Mouse (Mus musculus) macrophage (primary cell): ENCODE measurements at regions not wholly inside any gene's neighbourhood (a gene's known extent, or its start where the extent isn't known, plus 50 kb on each side); places are given as distances from the start of the nearest gene placed in this dataset.

Experiments
- H3K27ac ChIP-seq: fragments of 350-480 bp; formaldehyde crosslinking; 2 replicates; pipeline ENCODE4 v1.9.0; 2021
- H3K36me3 ChIP-seq: fragments of 350-480 bp; formaldehyde crosslinking; 2 replicates; pipeline ENCODE4 v1.9.0; 2021; ENCODE audit errors: inconsistent target
- H3K4me3 ChIP-seq: fragments of 350-480 bp; formaldehyde crosslinking; 2 replicates; pipeline ENCODE4 v1.9.0; 2021; ENCODE audit errors: inconsistent target
- H3K79me2 ChIP-seq: fragments of 350-480 bp; formaldehyde crosslinking; 2 replicates; pipeline ENCODE4 v1.9.0; 2021; ENCODE audit errors: inconsistent target
- WGBS: methylation state at CpG from one replicate; pipeline ENCODE4 v1.1.7; 2026; ENCODE audit warnings: inconsistent platforms; ENCODE audit not compliant: missing documents; 5-methylcytosine and 5-hydroxymethylcytosine counted together

DNA sequence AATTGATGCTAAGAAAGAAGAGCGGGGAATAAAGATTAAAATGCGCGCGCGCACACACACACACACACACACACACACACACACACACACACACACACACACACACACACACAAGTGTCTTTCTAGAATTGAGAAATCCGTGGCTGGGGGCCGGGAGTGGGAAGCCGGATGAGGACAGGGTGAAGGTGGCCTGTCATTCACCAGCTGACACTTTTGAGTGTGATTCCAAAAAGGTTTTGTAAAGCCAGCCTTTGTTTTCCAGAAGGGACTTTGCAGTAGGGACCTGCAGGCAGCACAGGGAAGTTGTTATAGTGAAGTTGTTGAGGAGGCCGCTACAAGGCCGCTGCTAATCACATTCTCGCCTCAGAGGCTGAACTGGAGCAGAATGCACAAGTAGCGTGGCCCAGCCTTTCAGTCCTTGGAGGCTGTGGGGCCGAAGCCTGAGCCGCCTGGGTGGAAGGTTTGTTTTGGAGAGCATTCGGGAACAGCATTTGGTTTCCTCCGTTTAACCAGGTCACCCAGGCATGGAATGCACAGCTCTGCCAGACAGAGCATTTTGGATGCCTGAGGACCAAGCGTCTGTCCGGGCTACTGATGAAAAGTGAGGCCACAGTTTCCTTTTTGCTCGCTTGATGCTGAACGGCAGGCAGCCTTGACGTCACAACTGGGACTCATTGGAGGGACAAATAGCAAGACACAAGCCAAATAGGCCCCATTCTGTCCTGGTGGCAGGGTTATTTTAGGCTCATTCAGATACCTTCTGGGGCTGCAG is 137.3 kb upstream of the Klf14 start:
- Histone ChIP-seq H3K36me3 (peaks cover 62% of the 10 kb centered on the region), H3K79me2 (peaks cover 100% of the 10 kb centered on the region), H3K27ac (no peak overlapping the region), H3K4me3 (no peak overlapping the region)
- WGBS: 91% methylated on average over 12 of the region's 21 CpGs

DNA sequence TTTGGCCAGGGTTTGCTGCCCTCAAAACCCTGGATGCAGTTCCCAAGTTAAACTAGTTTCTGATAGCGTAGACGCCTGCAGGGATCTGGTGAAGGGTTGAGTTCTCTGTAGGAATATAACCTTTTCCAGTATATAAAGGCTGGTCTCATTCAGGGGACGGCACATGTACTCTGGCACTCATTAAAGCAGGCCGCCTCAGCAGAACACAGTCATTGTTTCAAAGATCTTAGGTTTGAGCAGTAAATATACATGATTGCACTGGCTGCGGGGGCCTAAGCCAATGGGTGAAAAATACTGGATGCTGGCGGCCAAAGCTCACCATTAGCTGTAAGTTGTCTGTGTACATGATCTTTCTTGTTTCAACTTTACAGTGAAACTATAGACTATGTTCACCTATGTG is 137.9 kb upstream of the Klf14 start:
- peaks cover 100% of the 10 kb centered on the region for H3K79me2 ChIP-seq
- 93% methylated on average over 6 of the region's 6 CpGs for WGBS
- H3K36me3 ChIP-seq: peaks cover 59% of the 10 kb centered on the region
- no peak overlapping the region for H3K4me3 ChIP-seq
- no peak overlapping the region for H3K27ac ChIP-seq

DNA sequence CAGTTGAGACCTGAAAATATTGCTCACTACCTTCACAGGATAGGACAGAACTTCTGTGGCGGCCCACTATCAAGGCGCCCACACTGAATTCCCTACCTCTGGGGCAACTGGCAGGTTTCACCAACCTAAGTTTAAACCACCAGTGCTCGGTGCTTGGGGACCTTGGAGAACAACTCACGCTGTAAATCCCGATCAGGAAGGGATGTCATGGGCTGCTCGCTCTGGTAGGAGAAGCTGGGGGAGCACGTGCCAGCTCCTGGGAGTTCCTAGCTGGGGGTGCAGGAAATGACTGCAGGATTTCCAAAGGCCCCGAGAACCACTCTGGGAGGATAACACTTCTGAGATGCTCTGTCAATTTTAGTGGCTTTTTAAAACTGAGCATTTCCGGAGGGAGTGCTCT is 138.4 kb upstream of the Klf14 start:
- H3K79me2 ChIP-seq: peaks cover 100% of the 10 kb centered on the region
- no peak overlapping the region for H3K27ac ChIP-seq
- 87% methylated on average over 9 of the region's 9 CpGs for WGBS
- H3K36me3 ChIP-seq: peaks cover 60% of the 10 kb centered on the region
- H3K4me3 ChIP-seq: no peak overlapping the region

DNA sequence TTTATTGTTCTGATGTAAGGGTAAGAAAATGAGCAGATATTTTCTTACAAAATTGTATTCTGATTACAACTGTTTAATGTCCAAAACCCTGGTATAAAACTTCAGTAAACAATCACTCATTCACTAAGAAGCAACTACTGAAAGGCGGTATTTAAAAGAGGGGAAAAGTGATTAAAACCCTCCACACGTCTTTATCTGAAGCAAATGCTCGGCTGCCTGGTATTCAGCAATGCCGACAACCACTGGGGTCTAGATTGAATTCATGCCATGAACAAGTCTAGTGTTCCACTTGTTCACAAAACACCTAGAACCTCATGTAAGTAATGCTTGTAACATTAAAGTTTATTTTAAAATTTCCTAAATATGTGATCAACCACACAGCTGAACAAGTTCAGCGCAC is 139.2 kb upstream of the Klf14 start:
- WGBS: 96% methylated on average over 5 of the region's 5 CpGs
- H3K4me3 ChIP-seq: no peak overlapping the region
- H3K27ac ChIP-seq: no peak overlapping the region
- H3K36me3 ChIP-seq: peaks cover 52% of the 10 kb centered on the region
- H3K79me2 ChIP-seq: peaks cover 100% of the 10 kb centered on the region

DNA sequence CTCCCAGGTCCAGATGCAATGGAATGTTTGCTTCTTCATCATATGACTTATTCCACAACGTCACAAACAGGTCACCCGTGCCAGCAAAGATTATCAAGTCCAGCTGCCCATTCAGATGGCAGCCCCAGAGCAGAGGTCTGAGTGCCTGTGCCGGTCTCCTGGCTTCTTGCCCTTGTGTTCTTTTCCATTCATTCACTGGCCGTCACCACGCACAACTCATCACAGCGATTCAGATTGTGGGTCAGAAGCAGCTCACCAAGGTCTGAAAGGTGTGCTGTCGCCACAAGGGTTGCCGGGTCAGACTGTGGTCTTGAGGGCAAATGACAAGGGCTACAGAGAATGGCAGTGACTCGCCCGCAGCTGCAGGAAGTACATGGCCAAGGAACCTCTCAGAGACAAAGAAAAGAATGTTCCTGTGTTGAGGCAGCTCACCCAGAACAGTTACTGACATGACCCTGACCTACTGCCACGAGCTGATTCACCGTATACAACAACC is 141.3 kb upstream of the Klf14 start:
- H3K4me3 ChIP-seq: no peak overlapping the region
- 67% methylated on average over 12 of the region's 12 CpGs for WGBS

DNA sequence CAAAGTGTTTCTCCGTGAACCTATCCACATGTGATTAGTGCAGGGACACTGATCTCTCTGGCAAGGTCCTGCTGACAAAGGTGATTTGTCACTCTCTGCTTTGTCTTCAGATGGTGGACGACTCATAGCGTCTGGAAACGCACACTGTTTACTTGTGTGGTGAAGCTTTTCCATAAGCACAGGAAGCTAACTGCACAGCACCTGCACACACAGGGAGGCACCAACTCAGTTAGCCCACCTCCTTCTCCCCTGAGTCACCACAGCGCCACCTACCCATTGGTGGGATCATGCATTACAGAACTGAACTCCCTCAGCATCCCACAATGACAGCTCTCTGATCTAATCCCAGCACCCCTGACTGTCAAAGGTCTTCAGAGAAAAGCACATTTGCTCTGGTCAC is 141.9 kb upstream of the Klf14 start:
- 73% methylated on average over 5 of the region's 5 CpGs for WGBS
- H3K36me3 ChIP-seq: peaks cover 41% of the 10 kb centered on the region
- no peak overlapping the region for H3K4me3 ChIP-seq
- H3K27ac ChIP-seq: no peak overlapping the region
- H3K79me2 ChIP-seq: peaks cover 100% of the 10 kb centered on the region

More for the DNA sequence above, 141.3 kb upstream of the Klf14 start:
- peaks cover 100% of the 10 kb centered on the region for H3K79me2 ChIP-seq
- peaks cover 41% of the 10 kb centered on the region for H3K36me3 ChIP-seq
- H3K27ac ChIP-seq: no peak overlapping the region

DNA sequence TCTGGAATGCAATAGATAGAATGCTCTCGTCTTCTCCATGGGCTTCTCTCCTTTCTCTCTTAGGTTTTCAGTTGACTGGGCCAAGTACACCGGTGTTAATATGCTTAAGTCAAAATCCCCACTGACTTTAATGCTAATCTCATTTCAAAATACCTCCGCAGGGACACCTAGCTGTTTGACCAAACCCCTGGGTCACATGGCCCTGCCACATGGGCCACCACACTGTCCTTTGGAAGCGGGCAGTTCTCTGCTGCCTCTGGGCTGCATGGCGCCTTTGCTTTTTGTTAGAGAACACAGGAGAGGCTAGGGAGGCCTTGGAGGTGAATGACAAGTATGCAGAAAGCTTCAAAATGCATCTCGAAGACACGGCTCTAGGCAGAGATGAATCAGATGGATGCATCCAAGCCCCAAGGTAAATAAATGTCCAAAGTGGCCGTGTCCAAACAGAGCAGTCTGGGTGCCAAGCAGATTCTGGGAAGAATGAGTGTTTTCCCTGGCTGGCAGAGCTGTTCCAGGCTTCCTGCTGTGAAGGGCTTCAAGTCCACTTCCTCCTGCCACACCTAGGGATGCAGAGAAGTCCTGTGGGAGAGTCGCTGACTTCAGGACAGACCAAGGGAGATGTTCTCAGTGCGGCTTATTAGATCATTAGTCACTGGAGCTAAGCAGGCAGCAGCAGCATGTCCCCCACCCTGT is 147.4 kb upstream of the Klf14 start:
- Histone ChIP-seq H3K36me3 (peaks cover 32% of the 10 kb centered on the region), H3K27ac (no peak overlapping the region), H3K79me2 (peaks cover 100% of the 10 kb centered on the region), H3K4me3 (no peak overlapping the region)
- WGBS: 92% methylated on average over 10 of the region's 10 CpGs

DNA sequence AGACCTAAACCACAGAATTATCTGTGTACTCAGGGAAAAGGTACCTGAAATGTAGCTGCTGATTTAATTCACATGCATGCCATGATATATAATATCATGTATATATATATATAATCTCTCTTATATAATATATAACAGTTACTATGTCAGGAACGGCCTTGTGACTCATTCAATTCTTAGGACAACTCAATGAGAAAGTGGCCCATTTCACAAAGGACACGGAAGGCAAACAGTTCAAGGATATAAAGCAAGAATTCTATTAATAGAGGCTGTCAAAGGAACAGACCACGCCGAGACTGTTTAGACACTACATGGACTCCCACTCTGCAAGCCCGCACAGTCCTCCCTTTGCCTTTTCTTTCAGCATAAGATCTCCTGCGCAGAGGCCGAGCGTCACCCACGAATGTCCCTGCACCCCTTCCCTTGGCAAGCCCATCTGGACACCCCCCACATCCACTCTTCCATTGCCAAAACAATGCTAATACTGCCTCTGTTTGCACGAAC is 148.0 kb upstream of the Klf14 start:
- H3K36me3 ChIP-seq: peaks cover 27% of the 10 kb centered on the region
- WGBS: 88% methylated on average over 10 of the region's 10 CpGs
- no peak overlapping the region for H3K27ac ChIP-seq
- no peak overlapping the region for H3K4me3 ChIP-seq
- peaks cover 100% of the 10 kb centered on the region for H3K79me2 ChIP-seq

DNA sequence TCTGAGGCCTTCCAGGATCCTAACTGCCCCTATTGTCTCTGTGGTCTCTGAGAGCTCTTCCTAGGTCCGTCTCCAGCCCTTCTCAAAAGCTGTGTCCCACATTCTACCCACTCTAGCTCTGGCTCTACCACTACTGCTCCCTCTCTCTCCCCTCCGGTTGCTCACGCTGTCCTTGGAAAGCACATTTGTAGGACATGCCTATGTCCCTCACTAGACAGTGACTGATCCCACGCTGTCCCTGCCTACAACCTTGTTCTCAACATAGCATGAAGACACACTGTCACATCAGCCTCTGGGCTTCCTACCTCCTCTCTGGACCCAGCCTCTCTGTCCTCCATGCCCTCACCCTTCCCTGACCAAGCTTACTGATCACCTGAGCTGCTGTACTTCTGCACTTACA is 148.5 kb upstream of the Klf14 start:
- no peak overlapping the region for H3K4me3 ChIP-seq

DNA sequence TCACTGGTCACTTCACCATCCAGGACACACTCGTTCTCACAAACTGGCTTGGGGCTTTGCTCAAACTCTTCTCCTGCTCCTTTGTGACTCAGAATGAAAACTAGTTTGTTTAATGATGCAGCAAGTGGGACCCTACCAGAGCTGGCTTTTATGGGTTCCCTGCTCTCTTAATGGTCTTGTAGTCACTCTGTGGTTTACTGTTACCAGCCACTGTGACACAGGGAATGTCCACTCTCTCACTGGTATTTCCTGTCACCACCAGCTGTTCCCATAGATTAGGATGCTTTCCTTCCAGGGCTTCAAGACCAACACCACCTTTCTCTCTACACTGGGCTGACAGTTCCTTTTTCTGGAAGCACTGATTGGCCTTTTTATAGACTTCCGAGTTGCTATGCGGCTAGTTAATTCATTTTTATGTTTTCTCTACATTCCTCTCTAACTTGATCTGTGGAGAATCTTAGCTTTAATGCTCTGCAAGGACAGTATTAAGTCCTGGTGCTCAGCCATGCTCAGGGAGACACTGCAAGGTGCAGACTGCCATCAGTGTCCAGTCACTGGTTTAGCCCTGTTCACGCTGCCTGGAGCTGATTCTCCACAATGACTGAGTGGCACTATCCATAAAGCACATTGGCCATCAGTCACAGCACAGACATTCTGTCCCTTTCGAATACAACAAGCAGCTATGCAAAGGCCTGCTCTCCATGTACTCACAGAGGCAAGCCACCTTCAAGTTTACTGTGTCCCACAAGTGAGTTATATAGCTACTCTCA is 149.2 kb upstream of the Klf14 start:
- H3K79me2 ChIP-seq: peaks cover 100% of the 10 kb centered on the region
- WGBS: 49% methylated on average over 5 of the region's 5 CpGs
- peaks cover 23% of the 10 kb centered on the region for H3K36me3 ChIP-seq
- H3K27ac ChIP-seq: peak overlapping the region; percentile 46
- H3K4me3 ChIP-seq: no peak overlapping the region

More for the DNA sequence above, 148.5 kb upstream of the Klf14 start:
- Histone ChIP-seq H3K36me3 (peaks cover 23% of the 10 kb centered on the region), H3K79me2 (peaks cover 100% of the 10 kb centered on the region), H3K27ac (no peak overlapping the region)
- 92% methylated on average over 4 of the region's 4 CpGs for WGBS

DNA sequence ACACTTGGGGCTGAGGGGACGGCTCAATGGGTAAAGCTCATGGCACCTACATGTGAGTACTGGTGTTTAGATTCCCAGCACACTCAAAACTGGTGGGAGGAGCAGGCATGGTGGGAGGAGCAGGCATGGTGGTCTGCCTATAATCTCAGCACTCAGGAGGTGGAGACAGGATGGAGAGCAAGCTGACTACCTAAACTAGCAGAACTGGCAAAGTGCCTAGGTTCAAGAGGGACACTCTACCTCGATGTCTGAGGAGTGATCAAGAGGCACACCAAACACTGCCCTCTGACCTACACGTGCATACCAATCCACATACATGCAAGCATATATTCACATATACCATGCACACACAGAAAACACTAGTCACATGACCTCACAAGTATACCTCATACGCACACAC is 150.7 kb upstream of the Klf14 start:
- 96% methylated on average over 4 of the region's 4 CpGs for WGBS
- peak overlapping the region; percentile 46 for H3K27ac ChIP-seq
- peaks cover 100% of the 10 kb centered on the region for H3K79me2 ChIP-seq
- H3K36me3 ChIP-seq: peaks cover 18% of the 10 kb centered on the region
- H3K4me3 ChIP-seq: no peak overlapping the region

DNA sequence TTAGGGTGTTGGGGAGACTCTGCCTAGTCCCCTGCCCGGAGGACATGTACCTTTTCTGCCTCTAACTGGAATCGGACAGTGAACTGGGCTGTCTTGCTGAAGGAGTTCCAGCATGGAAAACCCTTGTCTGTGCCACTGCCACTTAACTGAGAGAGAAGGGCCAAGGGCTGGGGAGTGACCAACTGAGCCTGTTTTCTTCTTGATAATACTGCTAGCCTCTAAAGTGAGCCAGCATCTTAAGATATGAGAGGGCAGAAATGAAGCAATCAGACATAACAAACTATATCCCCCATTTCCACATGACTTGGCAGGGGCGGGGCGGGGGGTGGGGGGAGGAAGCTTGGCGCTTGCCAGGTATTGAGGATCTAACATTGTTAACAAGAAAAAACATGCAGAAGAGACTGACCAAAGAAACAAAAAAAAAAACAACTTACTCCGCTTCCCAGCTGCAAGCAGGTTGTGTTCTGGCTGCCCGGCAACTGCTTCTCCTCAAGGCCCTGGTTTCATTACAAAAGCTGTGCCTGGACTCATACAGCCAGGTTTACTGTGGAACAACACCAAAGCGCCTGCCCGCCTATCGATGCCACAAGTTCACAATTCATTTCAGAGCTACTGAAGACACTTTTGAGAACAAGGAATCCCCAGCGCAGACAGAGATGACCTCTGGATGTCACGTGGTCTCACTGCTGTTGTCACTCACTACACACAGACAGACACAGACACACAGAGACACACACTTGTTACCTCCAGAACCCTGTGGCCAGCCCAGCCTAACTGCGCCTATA is 153.6 kb upstream of the Klf14 start:
- Histone ChIP-seq H3K36me3 (no peaks in the 10 kb centered on the region), H3K4me3 (peak overlapping the region; percentile 63), H3K79me2 (peaks cover 100% of the 10 kb centered on the region), H3K27ac (peak overlapping the region; percentile 91)
- 76% methylated on average over 13 of the region's 13 CpGs for WGBS

DNA sequence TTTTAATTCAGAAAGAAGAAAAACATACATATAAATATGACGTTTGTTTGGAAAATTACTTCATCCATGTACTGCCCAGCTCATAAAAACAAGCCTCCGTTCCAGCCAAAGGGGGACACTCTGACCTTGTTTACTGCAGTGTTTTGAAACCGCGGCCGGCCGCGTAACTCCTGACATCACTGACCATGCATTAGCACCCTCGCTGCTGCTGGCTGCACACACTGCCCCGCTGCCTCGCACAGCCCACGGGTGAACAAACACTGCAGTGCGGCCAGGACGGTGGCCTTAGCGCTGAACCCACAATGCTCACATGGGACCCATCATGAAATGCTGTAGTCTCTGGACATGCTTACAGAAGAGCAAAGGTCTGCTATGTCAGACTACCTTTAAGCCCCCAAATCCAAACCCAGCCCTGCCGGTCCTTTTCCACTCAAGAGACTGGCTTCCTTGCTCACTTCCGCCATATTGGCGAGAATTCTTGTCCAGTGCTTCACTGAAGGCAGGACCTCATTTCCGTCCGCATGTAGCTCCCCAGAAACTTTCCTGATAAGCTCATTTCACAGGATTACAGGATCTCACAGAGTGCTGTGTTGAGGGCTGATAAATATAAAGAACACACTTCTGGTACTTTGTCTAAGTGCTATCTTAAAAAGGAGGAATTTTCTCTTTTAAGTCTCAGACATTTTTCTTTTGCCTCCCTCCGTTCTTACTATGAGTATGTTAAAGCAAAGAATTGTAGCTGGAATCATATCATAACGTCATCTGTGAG is 154.9 kb upstream of the Klf14 start:
- H3K79me2 ChIP-seq: peaks cover 100% of the 10 kb centered on the region
- H3K4me3 ChIP-seq: peak overlapping the region; percentile 63
- H3K27ac ChIP-seq: peak overlapping the region; percentile 91
- H3K36me3 ChIP-seq: no peaks in the 10 kb centered on the region
- WGBS: 84% methylated on average over 21 of the region's 21 CpGs
